Mouse (Mus musculus) liver, embryonic 14.5 days (tissue): ENCODE data around the gene Exosc5.

ENCODE experiments used
- CTCF ChIP-seq: IDR thresholded peaks from 2 replicates; pipeline ENCODE4 v1.5.1; 2016; ENCODE audit warnings: antibody characterized with exemption, low read depth, control low read depth
- EP300 ChIP-seq: IDR thresholded peaks from 2 replicates; pipeline ENCODE4 v1.6.1; 2016; ENCODE audit warnings: antibody characterized with exemption, low read depth

DNA sequence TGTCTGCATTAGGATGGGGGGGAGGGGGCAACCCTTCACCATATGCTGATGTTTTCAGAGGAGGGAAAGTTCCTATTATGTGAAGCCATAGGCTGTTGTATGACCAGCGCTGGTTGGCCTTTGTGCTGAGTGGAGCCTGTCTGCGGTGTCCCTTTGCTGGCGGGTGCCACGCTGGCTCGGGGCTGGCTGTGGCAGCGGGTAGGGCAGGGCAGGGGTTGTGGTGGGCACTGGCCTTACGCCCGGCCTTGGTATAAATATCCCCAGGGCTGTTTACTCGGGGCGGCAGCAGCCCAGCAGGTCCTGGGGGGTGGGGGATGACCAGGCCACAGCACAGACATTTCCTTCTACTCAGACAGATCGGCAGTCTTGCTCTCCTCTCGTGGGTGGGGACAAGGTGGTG lies 51.0 kb downstream of the Exosc5 start:
- TF ChIP-seq EP300: no peak
- no peak for TF ChIP-seq CTCF
